Mouse (Mus musculus) intestine, postnatal 0 days (tissue): ENCODE results near the gene Ppm1h. TPM values are rescaled to one million over a fixed set of nuclear protein-coding genes. Genes with fewer than 3 reads are reported as not detected.

Source experiments
- ATAC-seq: fragments of 200-750 bp; cut with Nextera tagmentation; 2 replicates; pipeline ENCODE4 v1.8.0; 2017; ENCODE audit warnings: mild to moderate bottlenecking, moderate TSS enrichment, moderate library complexity
- H3K27ac ChIP-seq: fragments of 300-500 bp; sonication (generic); 2 replicates; pipeline ENCODE4 v1.5.1; 2014; ENCODE audit warnings: mild to moderate bottlenecking, low read depth, low read length, moderate library complexity
- H3K27me3 ChIP-seq: fragments of 300-500 bp; sonication (generic); replicated peaks from 2 replicates; pipeline ENCODE4 v1.6.1; 2014; ENCODE audit warnings: low read length, mixed read lengths; ENCODE audit not compliant: control insufficient read depth, insufficient read depth
- H3K36me3 ChIP-seq: fragments of 300-500 bp; sonication (generic); 2 replicates; pipeline ENCODE4 v1.6.1; 2014; ENCODE audit warnings: mild to moderate bottlenecking, moderate library complexity; ENCODE audit not compliant: control insufficient read depth, insufficient read depth
- H3K4me1 ChIP-seq: fragments of 300-500 bp; sonication (generic); replicated peaks from 2 replicates; pipeline ENCODE4 v1.6.1; 2014; ENCODE audit warnings: antibody characterized with exemption, low read length, mixed read lengths; ENCODE audit not compliant: control insufficient read depth, insufficient read depth
- H3K4me2 ChIP-seq: fragments of 300-500 bp; sonication (generic); replicated peaks from 2 replicates; pipeline ENCODE4 v1.6.1; 2014; ENCODE audit warnings: low read depth, mild to moderate bottlenecking, moderate library complexity
- H3K4me3 ChIP-seq: fragments of 300-500 bp; sonication (generic); 2 replicates; pipeline ENCODE4 v1.5.1; 2014; ENCODE audit warnings: low read depth, low read length
- H3K9ac ChIP-seq: fragments of 300-500 bp; sonication (generic); 2 replicates; pipeline ENCODE4 v1.6.1; 2014; ENCODE audit warnings: mild to moderate bottlenecking, low read depth, low read length
- H3K9me3 ChIP-seq: fragments of 300-500 bp; sonication (generic); 2 replicates; pipeline ENCODE4 v1.6.1; 2016; ENCODE audit warnings: mixed run types; ENCODE audit not compliant: control insufficient read depth
- CTCF ChIP-seq: sonication (generic); IDR thresholded peaks from 2 replicates; pipeline ENCODE4 v1.5.1; 2016; ENCODE audit warnings: low read depth, mild to moderate bottlenecking, control low read depth, antibody characterized with exemption, moderate library complexity
- whole genome bisulfite sequencing: fragments of 180-500 bp; shearing (Covaris S2); extraction: QIAGEN DNeasy Blood & Tissue Kit; methylation state at CpG from one replicate; pipeline ENCODE4 v1.1.7; 2014; 5-methylcytosine and 5-hydroxymethylcytosine counted together
- polyA plus RNA-seq: library from polyadenylated mRNA; unstranded; fragments of >200 nt; fragmentation: Nextera tagmentation; extraction: Ambion mirVana; gene quantifications from 2 replicates; pipeline ENCODE4 v1.2.1, GENCODE M21; 2015

The Ppm1h gene
- polyA plus RNA-seq, 1 experiment from 2014 or later: 17.9 TPM

DNA sequence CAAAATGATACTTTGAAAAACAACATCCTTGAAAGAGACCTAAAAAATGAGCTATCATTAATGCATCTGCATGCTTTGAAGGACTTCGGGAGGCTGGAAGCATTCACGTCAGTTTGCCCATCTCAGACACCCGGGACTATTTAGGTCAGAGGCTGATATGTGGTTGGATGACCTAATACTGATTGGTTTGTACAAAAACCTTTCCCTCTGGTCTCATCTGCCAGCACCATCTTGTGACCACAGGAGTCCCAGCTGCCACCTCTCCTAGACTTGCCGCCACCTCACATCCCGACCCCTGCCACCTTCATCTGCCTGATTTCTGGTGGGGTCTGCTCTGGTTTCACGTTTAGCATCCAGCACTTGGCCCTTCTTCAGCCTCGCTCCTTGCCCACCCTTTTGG, 71.3 kb downstream of the Ppm1h start:
- Histone ChIP-seq H3K9ac (no peak overlapping the region), H3K4me2 (no peak overlapping the region), H3K27ac (no peak overlapping the region), H3K4me3 (no peak overlapping the region), H3K9me3 (no peaks in the 10 kb centered on the region), H3K36me3 (no peaks in the 10 kb centered on the region), H3K27me3 (no peaks in the 10 kb centered on the region), H3K4me1 (no peaks in the 10 kb centered on the region)
- no peak for ATAC-seq
- 91% methylated on average over 7 of the region's 7 CpGs for WGBS
- no peak for TF ChIP-seq CTCF

DNA sequence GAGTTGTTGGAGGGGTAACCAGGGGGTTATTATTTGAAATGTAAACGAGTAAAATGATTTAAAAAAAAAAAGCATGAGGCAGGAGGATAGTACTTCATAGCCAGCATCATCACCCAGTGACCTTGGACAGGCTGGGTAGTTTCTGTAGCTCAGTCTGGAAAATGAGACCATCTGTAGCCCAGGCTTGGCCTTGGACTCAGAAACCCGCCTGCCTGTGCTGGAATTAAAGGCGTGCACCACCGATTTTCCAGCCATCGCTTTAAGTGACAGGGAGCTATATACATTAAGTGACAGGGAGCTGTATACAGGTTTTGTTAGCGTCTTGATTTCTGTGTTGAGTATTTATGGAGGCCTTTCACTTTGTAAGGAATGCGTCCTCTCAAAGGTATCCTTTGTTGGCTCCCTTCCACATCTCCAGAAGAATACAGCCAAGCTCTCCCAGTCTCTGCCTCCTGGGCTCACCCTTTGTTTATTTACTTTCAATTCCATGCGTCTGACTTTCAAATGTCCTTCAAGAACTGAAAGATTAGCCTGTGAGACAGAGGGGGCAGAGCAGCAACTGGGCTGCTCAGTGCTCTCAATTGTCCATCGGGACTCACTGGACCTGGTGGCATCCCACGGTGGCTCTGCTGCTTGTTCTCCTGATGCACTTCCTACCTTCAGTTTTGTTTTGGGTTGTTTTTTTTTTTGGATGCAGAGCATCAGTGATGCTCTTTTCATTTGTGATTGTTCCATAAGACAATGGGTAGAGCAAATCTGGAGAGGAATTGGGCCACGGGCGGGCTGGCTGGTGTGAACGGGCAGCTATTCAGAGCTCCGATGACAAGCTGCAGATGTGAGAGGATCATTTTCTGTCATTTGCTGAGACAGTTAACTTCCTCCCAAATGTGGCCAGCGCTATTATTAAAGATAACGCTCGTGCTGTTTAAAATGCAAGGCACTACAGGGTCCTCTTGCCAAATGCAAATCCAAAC, 74.7 kb downstream of the Ppm1h start:
- no peak overlapping the region for H3K9ac ChIP-seq
- WGBS: 60% methylated on average over 17 of the region's 17 CpGs
- H3K27me3 ChIP-seq: no peaks in the 10 kb centered on the region
- H3K4me3 ChIP-seq: no peak overlapping the region
- H3K27ac ChIP-seq: no peak overlapping the region
- ATAC-seq: no peak
- TF ChIP-seq CTCF: no peak
- H3K4me2 ChIP-seq: no peak overlapping the region
- no peaks in the 10 kb centered on the region for H3K4me1 ChIP-seq
- H3K9me3 ChIP-seq: no peaks in the 10 kb centered on the region
- H3K36me3 ChIP-seq: no peaks in the 10 kb centered on the region

DNA sequence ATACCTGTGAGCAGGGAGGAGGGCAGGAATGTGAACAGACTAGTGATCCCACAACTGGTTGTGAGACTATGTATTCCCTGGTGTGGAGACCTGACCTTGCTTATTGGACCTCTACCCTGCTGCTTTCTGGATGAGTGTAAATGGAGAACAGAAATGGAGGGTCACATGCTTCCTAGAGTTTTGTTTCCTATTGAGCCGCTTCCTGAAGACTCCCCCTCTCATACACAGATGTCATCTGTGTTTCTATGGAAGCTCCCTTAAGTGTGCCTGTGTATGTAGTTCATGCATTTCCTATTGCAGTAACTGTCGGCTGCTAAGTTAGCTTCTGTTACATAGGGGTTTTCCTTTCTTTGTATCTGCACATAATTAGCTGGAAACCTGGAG, 75.4 kb downstream of the Ppm1h start:
- TF ChIP-seq CTCF: no peak
- Histone ChIP-seq H3K27me3 (no peaks in the 10 kb centered on the region), H3K36me3 (no peaks in the 10 kb centered on the region), H3K4me1 (no peaks in the 10 kb centered on the region), H3K4me2 (no peak overlapping the region), H3K4me3 (no peak overlapping the region), H3K9ac (no peak overlapping the region), H3K27ac (no peak overlapping the region), H3K9me3 (no peaks in the 10 kb centered on the region)
- WGBS: 49% methylated on average over 2 of the region's 2 CpGs
- ATAC-seq: no peak

DNA sequence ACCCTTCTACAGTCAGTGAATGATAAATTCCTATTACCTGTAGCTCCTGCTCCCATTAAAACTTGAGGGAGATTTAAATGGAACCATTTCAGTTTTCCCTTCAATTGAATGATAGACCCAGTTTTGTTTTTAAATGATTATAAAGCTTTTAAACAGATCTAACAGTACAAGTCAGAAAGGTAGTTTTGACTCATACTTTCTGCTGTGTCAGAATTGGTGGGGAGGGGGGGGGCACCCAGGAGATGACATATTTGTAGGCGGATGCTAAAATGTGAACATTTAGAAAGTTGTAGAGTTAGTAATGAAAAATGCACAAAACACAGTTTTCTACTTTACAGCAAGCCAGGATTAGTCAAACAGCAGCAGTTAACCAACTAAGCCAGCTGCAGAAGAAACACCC, 76.4 kb downstream of the Ppm1h start:
- no peak overlapping the region for H3K4me3 ChIP-seq
- no peak overlapping the region for H3K27ac ChIP-seq
- 96% methylated on average over 1 of the region's 1 CpGs for WGBS
- no peaks in the 10 kb centered on the region for H3K4me1 ChIP-seq
- H3K9ac ChIP-seq: no peak overlapping the region
- TF ChIP-seq CTCF: no peak
- no peaks in the 10 kb centered on the region for H3K36me3 ChIP-seq
- ATAC-seq: no peak
- H3K27me3 ChIP-seq: no peaks in the 10 kb centered on the region
- no peak overlapping the region for H3K4me2 ChIP-seq
- no peaks in the 10 kb centered on the region for H3K9me3 ChIP-seq

DNA sequence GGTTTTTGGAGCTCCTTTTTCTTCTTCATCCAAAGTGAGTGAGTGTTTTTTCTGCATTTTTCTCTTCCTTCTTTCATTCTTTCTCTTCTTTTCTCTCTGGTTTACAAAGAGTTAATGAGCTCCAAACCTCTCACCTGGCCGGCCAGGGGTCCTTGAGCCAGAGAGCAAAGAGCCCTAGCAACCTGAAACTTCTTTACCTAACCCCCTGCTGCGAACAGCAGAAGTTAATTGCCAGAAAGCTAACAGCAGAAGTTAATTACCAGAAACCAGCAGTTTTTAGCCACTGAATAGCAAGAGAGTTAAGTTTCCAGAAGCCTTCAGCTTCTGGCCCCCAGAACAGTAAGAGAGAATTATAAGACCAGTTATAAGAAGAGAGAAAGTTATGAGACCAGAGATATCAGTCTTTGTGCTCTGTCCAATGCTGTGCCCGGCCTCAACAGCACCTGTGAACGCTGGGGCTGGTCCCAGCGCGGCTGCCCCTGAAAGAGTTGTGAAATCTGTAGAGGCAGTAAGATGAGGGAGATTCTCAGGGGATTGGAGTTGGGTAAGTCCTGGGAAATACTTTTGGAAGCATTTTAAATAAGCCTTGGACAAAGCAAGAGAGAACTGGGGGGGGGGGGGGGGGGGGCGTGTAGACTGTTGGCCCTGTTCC, 78.4 kb downstream of the Ppm1h start:
- no peak for ATAC-seq
- Histone ChIP-seq H3K27me3 (no peaks in the 10 kb centered on the region), H3K4me2 (no peak overlapping the region), H3K4me3 (no peak overlapping the region), H3K36me3 (no peaks in the 10 kb centered on the region), H3K9me3 (no peaks in the 10 kb centered on the region), H3K27ac (no peak overlapping the region), H3K9ac (no peak overlapping the region), H3K4me1 (no peaks in the 10 kb centered on the region)
- 37% methylated on average over 7 of the region's 7 CpGs for WGBS
- no peak for TF ChIP-seq CTCF

DNA sequence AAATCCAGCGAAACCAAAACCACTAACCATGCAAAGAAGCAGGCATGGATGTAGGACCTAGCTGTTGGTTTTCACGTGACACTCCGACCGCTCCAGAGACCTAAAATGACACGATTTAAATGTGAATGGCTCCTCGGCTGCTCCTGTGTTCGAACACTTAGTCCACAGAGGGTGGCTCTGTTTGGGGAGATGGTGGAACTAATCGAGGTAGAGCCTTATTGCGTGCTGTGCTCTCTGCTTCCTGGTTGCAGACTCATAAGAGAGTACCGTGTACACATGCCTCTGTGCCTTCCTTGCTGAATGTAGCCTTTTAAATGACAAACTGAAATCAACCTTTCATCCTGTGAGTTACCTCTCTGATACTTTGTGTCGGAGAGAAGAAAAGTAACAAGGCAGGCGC, 79.2 kb downstream of the Ppm1h start:
- H3K4me3 ChIP-seq: no peak overlapping the region
- H3K4me1 ChIP-seq: no peaks in the 10 kb centered on the region
- no peaks in the 10 kb centered on the region for H3K27me3 ChIP-seq
- H3K9ac ChIP-seq: no peak overlapping the region
- no peaks in the 10 kb centered on the region for H3K9me3 ChIP-seq
- H3K4me2 ChIP-seq: no peak overlapping the region
- no peaks in the 10 kb centered on the region for H3K36me3 ChIP-seq
- no peak for ATAC-seq
- no peak for TF ChIP-seq CTCF
- 84% methylated on average over 12 of the region's 12 CpGs for WGBS
- H3K27ac ChIP-seq: no peak overlapping the region
